Mouse (Mus musculus): ENCODE measurements around the gene Gm49450.

DNA sequence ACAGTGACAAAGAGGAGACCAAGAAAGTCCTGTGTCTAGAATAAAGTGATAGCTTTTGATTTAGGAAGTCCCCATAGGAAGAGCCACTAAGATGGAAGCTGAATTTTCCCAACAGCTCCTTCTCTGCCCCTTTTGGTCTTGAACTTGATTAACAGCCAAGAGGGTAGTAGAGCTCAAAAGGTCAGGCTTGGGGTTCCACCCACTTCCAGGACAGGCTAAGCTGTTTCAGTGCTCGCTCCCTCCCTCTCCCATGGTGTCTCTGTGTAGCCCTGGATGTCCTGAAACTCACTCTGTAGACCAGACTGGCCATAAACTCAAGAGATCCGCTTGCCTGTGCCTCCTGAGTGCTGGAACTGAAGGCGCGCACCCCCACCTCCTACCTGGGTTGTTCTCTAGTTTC lies 37.3 kb downstream of the Gm49450 start:
- TF ChIP-seq CTCF (IDR thresholded peaks at IDR 0.05; ENCODE audit: extremely low read depth, insufficient read length, insufficient replicate concordance, low read depth, low read length) (no peak), POLR2A (IDR thresholded peaks at IDR 0.05; ENCODE audit: low read depth, low read length) (no peak)

All from small intestine, adult 2 months (tissue).